Mouse (Mus musculus) right cerebral cortex, postnatal 4 days (tissue): ENCODE data around the gene Wdr90.
"Not testable (repeated sequence)": the region's sequence is repeated elsewhere in the genome, so short reads cannot be mapped to it uniquely, and the experiment has no call there.

Experiments
- DNase-seq: peaks from one replicate; pipeline ENCODE4 v3.0.0-alpha.2; 2022

Gene Wdr90

GRCm38 (mm10) chr17:25876347-25876915 is 15.1 kb upstream of the Wdr90 start:
- no peak for DNase-seq

DNA sequence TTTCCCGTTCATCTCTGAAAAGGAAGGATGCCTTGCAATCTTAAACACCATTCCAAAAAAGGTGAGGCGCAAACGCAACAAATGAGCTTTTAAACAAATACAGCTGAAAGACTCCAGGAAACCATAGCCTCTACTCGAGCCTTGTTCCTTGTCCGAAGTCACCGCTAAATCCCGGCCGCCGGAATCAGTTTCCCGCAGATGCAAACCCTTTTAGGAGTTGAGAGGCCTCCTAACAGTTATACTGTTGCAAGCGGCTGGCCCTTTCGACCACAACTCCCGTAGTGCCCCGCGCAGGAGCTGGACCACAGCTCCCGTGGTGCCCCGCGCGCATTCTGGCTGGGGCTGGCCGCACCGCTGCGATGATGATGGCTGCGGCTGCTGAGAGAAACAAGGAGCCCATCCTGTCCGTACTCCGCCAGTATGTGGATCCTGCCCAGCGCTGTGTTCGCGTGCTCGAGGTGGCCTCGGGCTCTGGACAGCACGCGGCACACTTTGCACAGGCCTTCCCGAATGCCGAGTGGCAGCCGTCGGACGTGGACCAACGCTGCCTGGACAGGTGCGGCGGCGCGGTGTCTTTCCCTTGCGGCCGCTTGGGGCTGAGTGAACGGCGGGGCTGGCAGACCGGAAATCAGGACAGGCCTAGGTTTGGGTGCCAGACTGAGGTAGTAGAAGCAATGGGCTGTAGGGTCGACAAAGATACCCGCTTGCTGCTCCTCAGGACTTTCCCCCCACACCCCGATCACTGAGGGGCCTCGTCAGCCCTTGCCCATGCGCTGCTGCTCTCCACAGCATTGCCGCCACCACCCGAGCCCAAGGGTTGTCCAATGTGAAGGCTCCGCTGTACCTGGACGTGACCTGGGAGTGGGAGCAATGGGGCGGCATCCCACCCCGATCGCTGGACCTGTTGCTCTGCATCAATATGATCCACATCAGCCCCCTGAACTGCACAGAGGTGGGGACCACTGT is 14.2 kb upstream of the Wdr90 start:
- DNase-seq, result peak; percentile 88

DNA sequence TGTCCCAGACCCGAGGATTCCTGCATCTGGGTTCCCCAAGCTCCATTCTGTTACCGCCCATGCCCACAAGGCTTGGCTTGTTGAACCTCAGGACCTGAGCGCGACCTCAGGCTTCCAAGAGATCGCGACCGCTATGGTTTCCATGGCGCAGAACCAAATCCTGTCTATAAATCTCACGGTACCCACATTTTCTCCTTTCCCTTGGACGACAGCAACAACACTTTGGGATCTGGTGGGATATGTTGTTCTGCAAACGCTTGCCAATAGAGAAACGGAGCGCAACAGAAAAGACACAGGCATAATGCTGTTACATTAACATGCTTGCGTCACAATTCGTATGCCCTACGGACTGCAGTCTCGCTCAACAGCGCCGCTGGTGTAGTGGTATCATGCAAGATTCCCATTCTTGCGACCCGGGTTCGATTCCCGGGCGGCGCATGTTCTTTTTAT is 13.4 kb upstream of the Wdr90 start, which contains the start of gene Mettl26:
Gene Mettl26 (plus strand): TSS at position 354 of the 450 bp plus-strand sequence.
- DNase-seq, result peak; percentile 99

GRCm38 (mm10) chr17:25874148-25874720 is 12.9 kb upstream of the Wdr90 start:
- DNase-seq, result no peak

GRCm38 (mm10) chr17:25873405-25874147 is 12.3 kb upstream of the Wdr90 start:
- no peak for DNase-seq

- no peak for DNase-seq
Measured at GRCm38 (mm10) chr17:25872676-25873075, 11.4 kb upstream of the Wdr90 start.

GRCm38 (mm10) chr17:25871566-25871965 is 10.3 kb upstream of the Wdr90 start:
- DNase-seq, result not testable (repeated sequence)

DNA sequence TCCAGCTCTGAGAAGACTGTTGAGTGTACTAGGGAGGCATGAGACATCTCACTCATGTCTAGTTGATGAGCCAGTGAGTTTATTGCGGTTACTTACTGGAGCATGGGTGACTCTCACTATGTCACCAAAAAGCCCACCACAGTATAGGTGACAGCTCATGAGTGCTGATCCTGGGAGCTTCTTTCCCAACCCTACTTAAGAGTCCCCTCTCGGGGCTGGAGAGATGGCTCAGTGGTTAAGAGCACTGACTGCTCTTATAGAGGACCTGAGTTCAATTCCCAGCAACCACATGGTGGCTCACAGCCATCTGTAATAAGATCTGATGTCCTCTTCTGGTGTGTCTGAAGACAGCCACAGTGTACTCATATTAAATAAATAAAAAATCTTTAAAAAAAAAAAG is 8.7 kb upstream of the Wdr90 start:
- no peak for DNase-seq

GRCm38 (mm10) chr17:25869498-25869897 is 8.2 kb upstream of the Wdr90 start:
- DNase-seq, result no peak

- peak; percentile 70 for DNase-seq
Measured at GRCm38 (mm10) chr17:25868601-25869191, 7.4 kb upstream of the Wdr90 start, which contains the start of gene Mcrip2. TSS of gene Mcrip2 (minus strand) at chr17:25868764.

DNA sequence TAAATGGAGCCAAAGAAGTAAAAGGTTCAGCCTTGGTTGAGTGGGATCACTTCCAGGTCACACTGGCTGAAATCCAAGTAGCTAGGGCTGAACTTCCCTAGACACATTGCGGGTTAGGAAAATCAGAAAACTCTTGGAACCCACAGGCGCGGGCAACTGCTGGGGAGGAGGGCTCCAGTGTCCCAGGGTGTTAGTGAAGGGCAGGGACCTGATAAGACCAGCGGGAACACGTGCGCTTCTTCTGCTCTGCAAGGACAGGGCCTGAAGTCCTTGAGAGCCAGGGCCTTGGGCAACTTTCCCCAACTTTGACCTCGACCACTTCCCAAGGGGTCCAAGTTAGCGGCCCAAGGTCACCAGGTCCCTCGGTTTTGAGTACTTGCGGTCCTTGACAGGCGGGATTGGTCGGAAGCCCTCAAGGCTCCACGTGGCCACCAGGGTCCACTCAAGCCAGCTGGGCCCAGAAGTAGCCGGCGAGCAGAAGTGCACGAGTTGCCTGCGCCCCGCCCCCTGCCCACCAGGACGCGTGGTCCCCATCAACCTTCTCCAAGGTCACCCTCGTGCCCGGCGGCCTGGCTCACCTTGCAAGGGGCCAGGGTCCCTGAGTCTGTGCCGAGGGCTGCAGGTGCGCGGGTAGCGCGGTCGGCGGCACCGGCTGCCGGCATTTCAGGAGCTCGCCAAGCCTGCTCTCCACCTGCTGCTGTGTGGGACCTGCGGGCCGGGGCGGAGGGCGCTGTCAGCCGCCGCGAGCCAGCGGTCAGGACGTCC is 6.7 kb upstream of the Wdr90 start:
- peak; percentile 44 for DNase-seq

GRCm38 (mm10) chr17:25867509-25867835 is 6.2 kb upstream of the Wdr90 start:
- DNase-seq, result no peak

DNA sequence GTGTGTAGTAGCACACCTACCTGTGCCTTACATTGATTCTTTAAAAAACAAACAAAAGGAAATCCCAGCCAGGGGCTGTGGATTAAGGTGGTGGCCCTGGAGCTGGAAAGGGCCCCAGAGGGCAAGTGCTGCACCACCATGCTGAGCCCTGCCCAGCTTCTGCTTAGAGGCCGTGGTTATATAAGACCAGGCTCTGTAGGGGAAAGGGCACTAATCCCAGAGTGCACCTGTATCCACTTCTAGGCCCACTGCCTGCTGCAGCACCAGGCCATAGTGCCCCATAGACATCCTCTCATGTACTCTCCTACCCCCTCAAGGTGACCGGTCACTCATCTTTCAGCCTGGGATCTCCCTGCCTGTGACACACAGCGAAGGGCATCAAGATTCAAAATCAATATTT is 4.9 kb upstream of the Wdr90 start:
- DNase-seq, result no peak

DNA sequence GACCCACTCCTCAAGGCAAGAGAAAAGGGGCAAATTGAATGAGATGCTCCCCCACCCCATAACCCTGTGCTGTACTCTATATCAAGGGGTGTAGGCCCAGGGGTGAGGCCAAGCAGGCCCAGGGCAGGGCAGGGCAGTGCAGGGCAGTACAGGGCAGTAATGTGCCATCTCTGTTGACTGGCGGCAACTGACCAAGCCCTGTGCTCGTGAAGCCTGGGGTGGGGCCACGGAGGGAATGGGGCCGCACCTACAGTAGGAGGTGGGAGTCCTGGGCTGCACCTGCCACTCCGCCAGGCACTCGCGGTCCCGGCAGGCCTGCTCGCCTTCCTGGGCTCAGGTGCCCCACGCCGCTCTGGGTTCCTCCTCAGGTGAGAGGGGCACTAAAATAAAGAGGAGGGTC is 4.0 kb upstream of the Wdr90 start:
- no peak for DNase-seq

GRCm38 (mm10) chr17:25864311-25864710 is 3.0 kb upstream of the Wdr90 start:
- DNase-seq, result no peak

DNA sequence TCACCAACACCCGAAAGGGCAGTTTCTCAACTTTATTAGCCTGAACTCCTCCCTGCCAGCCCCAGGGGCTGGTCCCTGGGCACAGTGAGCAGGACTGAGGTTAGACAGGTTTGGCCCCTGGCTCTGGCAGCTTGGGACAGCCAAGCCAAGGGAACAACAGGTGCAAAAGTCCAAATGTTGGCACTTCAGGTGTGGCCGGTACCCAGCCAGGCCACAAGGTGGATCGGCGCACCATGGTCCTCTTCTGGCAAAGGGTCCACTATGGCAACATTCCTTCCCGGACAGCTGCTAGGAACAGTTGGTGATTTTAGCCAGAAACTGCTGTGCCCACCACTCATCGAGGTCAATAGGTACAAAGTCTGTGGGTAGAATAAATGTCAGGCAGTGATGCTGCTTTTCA is 2.4 kb upstream of the Wdr90 start:
- no peak for DNase-seq

GRCm38 (mm10) chr17:25861704-25862612 is 657 bp upstream of the Wdr90 start:
- DNase-seq, result no peak

- DNase-seq, result no peak
Measured at GRCm38 (mm10) chr17:25860229-25860628, 1.1 kb downstream of the Wdr90 start.

GRCm38 (mm10) chr17:25844396-25844901 is 16.9 kb downstream of the Wdr90 start, which contains the start of gene Rhot2:
TSS of gene Rhot2 (minus strand) at chr17:25844851.
- DNase-seq, result peak; percentile 91

DNA sequence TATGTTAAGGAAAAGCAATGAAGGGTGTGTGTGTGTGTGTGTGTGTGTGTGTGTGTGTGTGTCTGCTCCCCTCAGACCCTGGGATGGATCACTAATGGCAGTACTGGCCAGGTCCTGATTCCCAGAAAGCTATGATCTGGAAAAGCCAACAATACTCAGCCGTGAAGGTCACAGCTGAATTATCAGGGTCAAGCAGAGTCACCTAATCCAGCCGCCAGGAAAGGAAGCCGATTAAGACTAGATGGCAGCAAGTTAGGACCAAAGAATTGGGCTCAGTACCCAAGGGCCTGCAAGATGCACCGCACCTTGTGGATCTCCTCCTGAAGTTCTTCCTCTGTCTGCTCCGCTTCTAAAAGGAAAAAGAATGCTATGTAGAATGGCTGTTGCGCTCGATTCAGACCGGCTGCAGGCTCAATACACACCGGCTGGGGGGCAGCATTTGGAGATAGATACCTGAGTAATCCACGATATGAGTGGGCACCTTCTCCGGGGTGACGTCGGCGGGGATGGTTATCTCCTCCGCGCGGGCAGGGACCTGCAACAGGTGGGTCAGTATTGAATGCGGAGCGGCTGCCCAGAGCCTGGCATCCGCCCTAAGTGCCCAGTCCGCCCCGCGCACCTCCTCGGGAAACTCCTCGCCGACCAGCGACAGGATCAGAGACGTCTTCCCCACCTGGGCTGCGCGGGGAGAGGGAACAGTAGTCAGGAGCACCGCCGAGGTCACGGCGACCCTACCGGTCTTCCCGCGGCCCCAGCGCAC is 17.5 kb downstream of the Wdr90 start:
- no peak for DNase-seq
